In the genomic region with DNA sequence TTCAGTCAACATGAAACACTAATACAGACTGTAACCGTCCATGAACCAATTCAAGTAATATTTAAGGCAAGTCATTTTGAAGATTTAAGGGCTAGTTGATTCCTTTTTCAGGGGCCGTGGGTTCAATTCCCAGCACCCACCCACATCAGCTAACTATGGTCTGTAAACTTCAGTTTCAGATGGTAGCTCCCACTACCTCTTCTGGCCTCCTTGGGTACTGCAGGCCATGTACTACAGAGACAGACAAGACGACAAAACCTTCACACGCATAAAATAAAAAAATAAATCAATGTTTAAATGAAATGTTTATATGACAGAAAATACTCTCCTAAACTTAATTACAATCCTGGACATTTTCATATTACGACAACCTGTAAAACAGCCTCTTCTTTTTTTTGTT, we compare ENCODE assay signal across 9 mouse cellular contexts. TPM values are rescaled to one million over a fixed set of nuclear protein-coding genes. Genes with fewer than 3 reads are reported as not detected.
DNase-seq lines count a peak whose midpoint lies in the region; TF ChIP-seq lines count a peak whose summit lies in the region.
"Had no signal": no experiment of that assay in that cellular context is flagged by ENCODE, and none has a peak within 500 bp of the region (broad histone marks: within the 10 kb centered on the region; RNA-seq: fewer than 3 reads in every experiment).

No protein-coding gene starts in this region.

- no peak overlapping the region for H3K27ac ChIP-seq in left cerebral cortex, adult 2 months
- H3K27ac ChIP-seq: limb, embryonic 13.5 days had no signal

- intact Hi-C loops in left cerebral cortex, adult 2 months (cut with DNase I): no loop called here
- intact Hi-C loops in gastrocnemius, postnatal 36 days (cut with DNase I): no loop called here

- peak; percentile 55 for TF ChIP-seq CTCF in left cerebral cortex, adult 2 months (IDR thresholded peaks at IDR 0.05)

- peak; percentile 24 to 26 for DNase-seq in cerebellum, adult 18-20 months
- DNase-seq in cerebellum, postnatal 4 days (ENCODE audit: low spot score in 2 of 2): no peak
- no peak for DNase-seq in left cerebral cortex, adult 2 months (ENCODE audit: extremely low spot score in 1 of 2, low spot score in 2 of 2)
- no peak for DNase-seq in left cerebral cortex, adult 11 months (ENCODE audit: low spot score)
- DNase-seq in ZHBTc4 (ENCODE audit: low read depth, low spot score): peak; percentile 73
- DNase-seq in naive thymus-derived CD4-positive, alpha-beta T cell, adult 2 months (ENCODE audit: low read depth): peak; percentile 77
- no peak for DNase-seq in frontal cortex, postnatal 10 days (ENCODE audit: low spot score in 2 of 2)
- DNase-seq in gastrocnemius, postnatal 36 days: no peak

- no peak overlapping the region for H3K4me3 ChIP-seq in left cerebral cortex, adult 2 months
- H3K4me3 ChIP-seq: limb, embryonic 13.5 days had no signal

RNA-seq across cellular contexts. Expression of a gene that starts 2.9 kb away (rescaled TPM):
- 10 to 100 TPM; 21.4 to 22.1 TPM for total RNA-seq in left cerebral cortex, adult 2 months (2021)
- 10 to 100 TPM; 58.2 to 68.0 TPM for total RNA-seq in gastrocnemius, postnatal 36 days (2021)

Comparison
In these comparisons a context has a peak if more than half of its experiments do, and no peak if none do; other contexts are left out.
1. DNase-seq: peak in cerebellum, adult 18-20 months (2 of 2), ZHBTc4 (single experiment) and naive thymus-derived CD4-positive, alpha-beta T cell, adult 2 months (single experiment); none in cerebellum, postnatal 4 days (0 of 2), left cerebral cortex, adult 2 months (0 of 2), left cerebral cortex, adult 11 months (single experiment), frontal cortex, postnatal 10 days (0 of 2) and gastrocnemius, postnatal 36 days (0 of 2).